Mouse (Mus musculus): ENCODE data around the gene Dnajb3. TPM values are rescaled to one million over a fixed set of nuclear protein-coding genes. Genes with fewer than 3 reads are reported as not detected.

The Dnajb3 gene
- total RNA-seq, 2 experiments from 2014 or later: not detected

- no peak overlapping the region for H3K4me3 ChIP-seq
- H3K27ac ChIP-seq: no peak overlapping the region
- intact Hi-C loops (cut with DNase I): no loop called here
- TF ChIP-seq CTCF (IDR thresholded peaks at IDR 0.05): no peak
- no peak for DNase-seq
These were observed 13.0 kb upstream of the Dnajb3 start for GRCm38 (mm10) chr1:88218591-88218990.

DNA sequence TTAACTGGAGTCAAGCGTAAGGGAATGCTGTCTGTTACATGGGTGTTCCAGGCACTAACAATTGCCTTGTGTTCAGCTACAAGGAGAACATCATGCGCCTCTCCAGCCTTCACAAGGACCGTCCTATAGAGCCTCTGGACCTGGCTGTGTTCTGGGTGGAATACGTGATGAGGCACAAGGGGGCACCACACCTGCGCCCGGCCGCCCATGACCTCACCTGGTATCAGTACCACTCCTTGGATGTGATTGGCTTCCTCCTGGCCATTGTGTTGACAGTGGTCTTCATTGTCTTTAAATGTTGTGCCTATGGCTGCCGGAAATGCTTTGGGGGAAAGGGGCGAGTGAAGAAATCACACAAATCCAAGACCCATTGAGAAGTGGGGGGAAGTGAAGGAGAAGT, 12.5 kb upstream of the Dnajb3 start:
- DNase-seq: peak; percentile 20
- intact Hi-C loops (cut with DNase I): no loop called here
- H3K27ac ChIP-seq: no peak overlapping the region
- H3K4me3 ChIP-seq: no peak overlapping the region
- no peak for TF ChIP-seq CTCF (IDR thresholded peaks at IDR 0.05)

DNA sequence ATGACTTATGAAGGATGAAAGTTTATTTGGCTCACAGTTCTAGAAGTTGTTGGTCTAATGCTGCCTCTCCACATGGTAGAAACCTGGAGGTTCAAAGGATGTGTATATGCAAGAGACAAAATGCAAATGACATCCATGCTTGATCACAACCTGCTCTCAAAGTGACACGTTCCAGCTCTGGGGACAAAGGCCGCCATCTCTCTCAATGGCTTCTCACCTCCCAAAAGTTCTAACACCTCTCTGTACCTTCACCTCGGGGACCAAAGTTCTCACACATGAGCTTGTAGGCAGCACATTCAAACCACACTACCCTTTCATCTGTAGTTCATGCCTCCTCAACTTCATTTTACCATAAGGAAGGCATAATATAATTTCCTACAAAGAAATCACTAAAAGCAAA, 12.0 kb upstream of the Dnajb3 start:
- intact Hi-C loops (cut with DNase I): no loop called here
- no peak overlapping the region for H3K27ac ChIP-seq
- no peak for TF ChIP-seq CTCF (IDR thresholded peaks at IDR 0.05)
- no peak overlapping the region for H3K4me3 ChIP-seq
- no peak for DNase-seq

- intact Hi-C loops (cut with DNase I): no loop called here
- no peak for DNase-seq
- H3K4me3 ChIP-seq: no peak overlapping the region
- H3K27ac ChIP-seq: no peak overlapping the region
- TF ChIP-seq CTCF (IDR thresholded peaks at IDR 0.05): no peak
These were observed 11.6 kb upstream of the Dnajb3 start for GRCm38 (mm10) chr1:88217144-88217543.

GRCm38 (mm10) chr1:88216551-88216950, 11.0 kb upstream of the Dnajb3 start:
- intact Hi-C loops (cut with DNase I): no loop called here
- H3K27ac ChIP-seq: no peak overlapping the region
- DNase-seq: no peak
- H3K4me3 ChIP-seq: no peak overlapping the region
- no peak for TF ChIP-seq CTCF (IDR thresholded peaks at IDR 0.05)

DNA sequence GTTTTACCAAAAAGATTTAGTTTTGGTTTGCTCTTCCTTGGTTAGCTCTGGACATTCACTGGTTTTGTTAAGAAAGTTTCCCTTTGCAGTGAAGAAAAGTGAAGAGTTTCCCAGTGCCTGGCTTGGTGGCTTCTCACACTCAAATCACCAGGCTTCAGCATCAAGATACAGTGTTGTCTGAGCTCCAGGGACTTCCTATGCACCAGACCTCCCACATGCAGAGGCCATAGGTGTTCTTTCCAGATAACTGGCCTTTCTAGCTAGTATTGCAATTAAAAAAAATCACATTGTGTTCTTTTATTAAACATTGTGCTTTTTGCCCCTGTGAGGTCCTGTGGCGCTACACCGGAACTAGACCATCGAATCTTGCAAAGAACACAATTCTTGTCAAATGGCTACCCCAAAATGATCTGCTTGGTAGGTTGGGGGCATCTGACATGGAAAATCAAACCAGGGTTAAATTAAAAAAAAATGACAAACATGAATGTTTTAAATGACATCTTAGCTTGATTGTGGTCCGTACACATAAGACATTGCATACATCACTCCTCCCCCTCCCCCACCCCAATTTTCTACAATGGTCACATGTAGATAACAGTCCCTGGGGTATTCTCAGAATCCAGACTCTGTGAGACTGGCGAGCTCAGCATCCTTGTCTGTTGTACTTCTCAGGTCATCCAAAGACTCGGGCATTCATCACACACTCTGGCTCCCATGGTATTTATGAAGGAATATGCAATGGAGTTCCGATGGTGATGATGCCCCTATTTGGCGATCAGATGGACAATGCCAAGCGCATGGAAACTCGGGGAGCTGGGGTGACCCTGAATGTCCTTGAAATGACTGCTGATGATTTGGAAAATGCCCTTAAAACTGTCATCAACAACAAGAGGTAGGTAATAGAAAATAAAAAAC, 10.1 kb upstream of the Dnajb3 start:
- no peak for TF ChIP-seq CTCF (IDR thresholded peaks at IDR 0.05)
- H3K27ac ChIP-seq: no peak overlapping the region
- intact Hi-C loops (cut with DNase I): no loop called here
- H3K4me3 ChIP-seq: no peak overlapping the region
- no peak for DNase-seq

DNA sequence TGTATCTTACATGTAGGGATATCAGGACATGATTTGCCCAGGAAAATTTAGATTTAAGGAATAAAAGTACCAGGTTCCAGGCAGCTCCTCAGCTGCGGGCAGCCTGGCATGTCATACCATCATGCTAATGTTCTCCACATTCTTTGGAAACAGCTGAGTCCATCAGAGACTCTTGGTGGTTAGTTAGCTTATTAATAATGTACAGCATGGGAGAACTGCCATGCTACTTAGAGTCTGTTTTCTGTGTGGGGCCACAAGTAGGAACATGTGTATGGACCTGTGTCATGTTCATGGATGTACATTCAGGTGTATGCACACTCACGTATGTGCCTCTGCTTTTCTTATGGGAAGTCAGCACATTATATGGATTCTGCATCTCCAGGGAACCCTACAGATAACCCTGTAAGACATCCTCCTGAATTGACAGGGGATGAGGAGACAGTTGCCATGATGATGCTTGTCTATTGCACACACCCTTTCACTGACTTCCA, 8.9 kb upstream of the Dnajb3 start:
- intact Hi-C loops (cut with DNase I): no loop called here
- DNase-seq: no peak
- no peak for TF ChIP-seq CTCF (IDR thresholded peaks at IDR 0.05)

DNA sequence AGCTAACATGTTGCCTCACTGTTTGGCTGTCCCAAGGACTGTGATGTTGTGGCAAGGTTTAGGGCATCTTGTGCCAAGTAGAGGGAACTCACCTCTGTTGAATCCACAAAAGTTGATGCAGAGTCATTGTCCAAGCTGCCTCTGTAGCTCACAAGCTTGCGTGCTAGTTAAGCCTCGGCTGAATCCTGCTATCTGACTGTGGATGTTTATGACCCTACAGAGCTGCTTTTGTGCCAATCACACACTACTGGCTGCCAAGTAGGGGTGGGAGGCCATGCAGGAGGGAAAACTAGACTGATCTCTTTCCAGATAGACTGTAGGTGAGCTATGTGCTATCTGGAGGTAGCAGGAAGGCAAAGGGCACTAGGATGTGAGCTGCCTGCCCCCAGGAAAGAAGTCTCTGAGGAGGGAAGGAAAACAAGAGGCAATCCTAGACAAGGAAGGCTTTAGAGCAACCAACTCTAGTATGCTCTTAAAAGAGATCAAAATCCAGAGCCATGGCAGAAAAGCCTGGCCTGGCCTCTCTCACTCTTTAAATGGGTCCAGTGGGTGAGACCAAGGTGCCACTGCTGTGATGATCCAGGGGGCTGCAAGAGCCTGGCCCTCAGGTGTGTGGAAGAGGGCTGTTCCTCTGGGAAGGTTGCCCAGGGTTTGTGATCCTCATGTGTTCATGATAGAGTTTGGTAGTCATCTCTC, 8.3 kb upstream of the Dnajb3 start:
- no peak overlapping the region for H3K4me3 ChIP-seq
- no peak overlapping the region for H3K27ac ChIP-seq
- TF ChIP-seq CTCF (IDR thresholded peaks at IDR 0.05): no peak
- intact Hi-C loops (cut with DNase I): no loop called here
- peak; percentile 31 for DNase-seq

More for the DNA sequence above, 8.9 kb upstream of the Dnajb3 start:
- Histone ChIP-seq H3K27ac (no peak overlapping the region), H3K4me3 (no peak overlapping the region)

DNA sequence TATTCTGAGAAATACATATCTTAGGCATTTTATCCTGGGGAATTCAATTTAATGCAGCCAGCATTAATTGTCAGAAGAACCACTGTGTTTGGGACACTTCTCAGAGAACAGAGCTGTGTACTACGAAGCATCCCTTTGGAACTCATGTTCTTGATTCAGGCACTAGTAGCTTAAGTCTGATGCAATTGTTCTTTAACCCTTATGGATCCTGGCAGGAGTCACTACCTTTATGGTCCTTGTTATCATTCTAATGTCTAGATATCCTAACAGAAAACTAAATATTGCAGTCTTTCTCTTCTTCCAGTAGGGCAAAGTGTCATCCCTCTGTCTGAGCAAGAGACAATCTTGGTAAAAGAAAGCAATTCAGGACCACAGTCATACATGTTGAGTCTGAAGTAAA, 7.5 kb upstream of the Dnajb3 start:
- Histone ChIP-seq H3K27ac (no peak overlapping the region), H3K4me3 (no peak overlapping the region)
- intact Hi-C loops (cut with DNase I): no loop called here
- DNase-seq: no peak
- no peak for TF ChIP-seq CTCF (IDR thresholded peaks at IDR 0.05)

DNA sequence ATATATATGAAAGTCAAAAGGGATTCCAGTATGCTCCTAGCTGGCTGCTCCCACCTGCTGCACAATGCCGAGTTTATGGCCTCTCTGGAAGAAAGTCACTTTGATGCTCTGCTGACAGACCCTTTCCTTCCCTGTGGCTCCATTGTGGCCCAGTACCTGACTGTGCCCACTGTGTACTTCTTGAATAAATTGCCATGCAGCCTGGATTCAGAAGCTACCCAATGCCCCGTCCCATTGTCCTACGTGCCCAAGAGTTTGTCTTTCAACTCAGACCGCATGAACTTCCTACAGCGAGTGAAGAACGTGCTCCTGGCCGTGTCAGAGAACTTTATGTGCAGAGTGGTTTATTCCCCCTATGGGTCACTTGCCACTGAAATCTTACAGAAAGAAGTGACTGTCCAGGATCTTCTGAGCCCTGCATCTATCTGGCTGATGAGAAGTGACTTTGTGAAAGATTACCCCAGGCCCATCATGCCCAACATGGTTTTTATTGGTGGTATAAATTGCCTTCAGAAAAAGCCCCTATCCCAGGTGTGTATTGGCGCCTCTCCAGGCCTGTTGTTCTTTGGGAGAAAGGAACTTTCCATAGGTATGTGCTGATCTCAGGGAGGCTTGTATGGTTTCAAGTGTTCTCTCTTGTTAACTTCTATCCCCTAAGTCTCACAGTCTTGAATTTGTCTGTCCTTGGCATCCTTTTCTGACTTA, 6.9 kb upstream of the Dnajb3 start:
- H3K4me3 ChIP-seq: no peak overlapping the region
- no peak for DNase-seq
- intact Hi-C loops (cut with DNase I): no loop called here
- no peak overlapping the region for H3K27ac ChIP-seq
- no peak for TF ChIP-seq CTCF (IDR thresholded peaks at IDR 0.05)

DNA sequence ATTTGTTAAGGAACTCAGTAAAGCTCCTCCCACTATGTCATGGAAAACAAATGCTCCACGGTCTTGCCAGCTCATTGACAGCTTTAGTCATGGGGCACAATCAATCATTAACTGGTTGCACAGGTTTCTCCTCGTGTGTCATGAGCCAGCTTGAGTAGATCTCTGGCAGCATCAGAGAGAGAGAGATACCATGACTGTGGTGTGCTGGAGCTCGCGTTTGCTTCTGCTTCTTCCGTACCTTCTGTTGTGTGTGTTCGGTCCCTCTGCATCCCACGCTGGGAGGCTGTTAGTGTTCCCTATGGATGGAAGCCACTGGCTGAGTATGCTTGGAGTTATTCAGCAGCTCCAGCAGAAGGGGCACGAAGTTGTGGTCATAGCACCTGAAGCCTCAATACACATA, 6.2 kb upstream of the Dnajb3 start, which contains the start of gene Ugt1a1:
Ugt1a1 (plus strand) TSS at position 148 of the 400 bp plus-strand sequence.
- Histone ChIP-seq H3K4me3 (no peak within 1 kb of the TSS), H3K27ac (no peak within 1 kb of the TSS)
- no peak for DNase-seq
- intact Hi-C loops (cut with DNase I): no loop called here
- TF ChIP-seq CTCF (IDR thresholded peaks at IDR 0.05): no peak

- Histone ChIP-seq H3K4me3 (no peak overlapping the region), H3K27ac (no peak overlapping the region)
- intact Hi-C loops (cut with DNase I): no loop called here
- no peak for TF ChIP-seq CTCF (IDR thresholded peaks at IDR 0.05)
- DNase-seq: no peak
These were observed 1.4 kb upstream of the Dnajb3 start for GRCm38 (mm10) chr1:88206843-88207479.
